Mouse (Mus musculus) ES-E14 (cell line): ENCODE measurements around the gene Efcab12. TPM values are rescaled to one million over a fixed set of nuclear protein-coding genes. Genes with fewer than 3 reads are reported as not detected.

ENCODE experiments used
- DNase-seq: peaks from one replicate; pipeline ENCODE4 v3.0.0-alpha.2; 2013; ENCODE audit warnings: low read depth, low spot score
- H3K27ac ChIP-seq: 2 replicates; pipeline ENCODE4 v1.5.1; 2012; ENCODE audit warnings: low read depth, mild to moderate bottlenecking, low read length, moderate library complexity, mixed read lengths; ENCODE audit not compliant: poor library complexity, insufficient read depth, severe bottlenecking
- H3K36me3 ChIP-seq: 2 replicates; pipeline ENCODE4 v1.6.1; 2012; ENCODE audit warnings: mild to moderate bottlenecking, low read length, moderate library complexity, mixed read lengths; ENCODE audit not compliant: control insufficient read depth, poor library complexity, insufficient read depth, severe bottlenecking
- H3K4me1 ChIP-seq, 2 experiments: fragments of 150-350 bp in 1 of 2; sonication (generic) in 1 of 2; 2 replicates each; pipeline ENCODE4 v1.6.1; 2012; ENCODE audit warnings: low read length in 2 of 2, mild to moderate bottlenecking in 1 of 2, mixed read lengths in 1 of 2; ENCODE audit not compliant: control insufficient read depth in 2 of 2, insufficient read depth in 2 of 2, poor library complexity in 1 of 2
- H3K4me3 ChIP-seq, 2 experiments: fragments of 150-350 bp in 1 of 2; sonication (generic) in 1 of 2; 2 replicates each; pipeline ENCODE4 v1.5.1; 2012; ENCODE audit warnings: low read length in 2 of 2, low read depth in 1 of 2, mild to moderate bottlenecking in 1 of 2, mixed read lengths in 1 of 2; ENCODE audit not compliant: insufficient read depth in 1 of 2, poor library complexity in 1 of 2, severe bottlenecking in 1 of 2
- H3K9ac ChIP-seq: 2 replicates; pipeline ENCODE4 v1.6.1; 2012; ENCODE audit warnings: low read depth, mild to moderate bottlenecking, low read length, mixed read lengths; ENCODE audit not compliant: poor library complexity, insufficient read depth, severe bottlenecking
- H3K9me3 ChIP-seq: fragments of 150-350 bp; sonication (generic); 2 replicates; pipeline ENCODE4 v1.6.1; 2012; ENCODE audit warnings: low read depth, mild to moderate bottlenecking, low read length; ENCODE audit not compliant: control insufficient read depth, insufficient read depth
- CHD2 ChIP-seq: IDR thresholded peaks from 2 replicates; pipeline ENCODE4 v1.6.1; 2014; ENCODE audit warnings: mild to moderate bottlenecking, low read depth, low read length, inconsistent platforms
- HCFC1 ChIP-seq: IDR thresholded peaks from 2 replicates; pipeline ENCODE4 v1.6.1; 2012; ENCODE audit warnings: low read length, inconsistent platforms, borderline replicate concordance; ENCODE audit not compliant: insufficient read depth
- MAFK ChIP-seq: IDR thresholded peaks from 2 replicates; pipeline ENCODE4 v1.6.1; 2014; ENCODE audit warnings: mild to moderate bottlenecking, low read depth, low read length, inconsistent platforms; ENCODE audit not compliant: insufficient read depth
- ZC3H11A ChIP-seq: IDR thresholded peaks from 2 replicates; pipeline ENCODE4 v1.6.1; 2012; ENCODE audit warnings: low read depth, mild to moderate bottlenecking, inconsistent platforms, low read length, borderline replicate concordance
- ZNF384 ChIP-seq: IDR thresholded peaks from 2 replicates; pipeline ENCODE4 v1.6.1; 2012; ENCODE audit warnings: low read depth, low read length, inconsistent platforms
- in situ Hi-C, 2 experiments: fragments of 600-800 bp; cut with MboI; formaldehyde crosslinking; loops; one replicate each; pipeline ENCODE4 v1.15.1; 2025; ENCODE audit warnings: low sequenced_read_pairs in 2 of 2, inconsistent platforms in 1 of 2; ENCODE audit not compliant: unreplicated experiment in 2 of 2
- total RNA-seq: library from RNA; depleted of rRNA; stranded (reverse); fragments of 300-350 nt; gene quantifications from 2 replicates; pipeline ENCODE4 v1.2.3, GENCODE M21; 2012

Gene Efcab12
- total RNA-seq, 1 experiment, result 1.3 TPM

DNA sequence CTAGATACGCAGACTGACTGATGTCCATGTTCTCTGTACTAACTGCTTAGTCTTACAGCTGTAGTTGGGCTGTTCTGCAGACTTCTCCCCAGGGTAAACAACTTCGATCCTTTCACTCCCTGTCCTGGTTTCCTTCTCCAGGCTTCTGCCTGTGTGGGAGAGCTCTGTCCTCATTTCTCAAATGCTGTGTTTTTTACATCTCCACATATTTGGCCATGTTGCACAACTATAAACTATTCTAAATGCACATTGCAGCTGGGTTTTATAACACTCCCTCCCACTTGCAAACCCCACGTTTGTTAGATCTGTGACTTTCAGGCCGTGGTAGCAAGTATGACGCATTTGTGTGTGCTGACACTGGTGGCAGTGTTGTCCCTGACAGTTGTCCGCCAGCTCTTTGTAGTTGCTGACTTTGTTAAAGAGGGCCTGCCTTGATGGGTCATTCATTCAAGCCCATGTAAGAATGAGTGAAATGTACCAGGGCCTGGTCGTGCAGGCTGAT lies 25.2 kb upstream of the Efcab12 start:
- Histone ChIP-seq H3K9me3 (no peaks in the 10 kb centered on the region), H3K9ac (no peak overlapping the region), H3K4me1 (no peaks in the 10 kb centered on the region), H3K4me3 (no peak overlapping the region), H3K36me3 (no peaks in the 10 kb centered on the region), H3K27ac (no peak overlapping the region)
- in situ Hi-C loops, result no loop called here
- DNase-seq, result no peak
- TF ChIP-seq CHD2 (no peak), ZNF384 (no peak), MAFK (no peak), HCFC1 (no peak), ZC3H11A (no peak)

DNA sequence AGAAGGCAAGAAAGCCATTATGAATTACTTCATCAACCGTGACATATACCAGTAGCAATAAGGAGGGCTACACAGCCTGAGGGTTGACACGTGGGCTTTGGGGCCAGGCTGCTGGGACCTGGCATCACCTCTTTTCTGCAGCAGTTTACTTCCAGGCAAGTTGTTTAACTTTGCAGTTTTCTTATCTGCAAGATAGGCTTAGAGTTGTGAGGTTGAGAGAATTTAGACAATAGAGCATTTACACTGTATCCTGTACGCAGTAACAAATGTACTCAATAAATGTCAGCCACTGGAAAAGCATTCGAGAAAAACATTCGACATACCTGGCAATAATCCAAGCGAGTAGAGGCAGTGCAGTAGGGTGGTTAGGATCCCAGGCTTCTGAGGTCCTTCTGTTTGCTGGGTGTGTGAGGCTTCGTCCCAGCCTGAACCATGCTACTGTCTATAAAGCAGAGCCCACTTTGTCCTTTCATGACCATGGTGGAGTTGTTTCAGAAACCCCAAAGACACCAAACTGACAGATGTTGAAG lies 21.9 kb upstream of the Efcab12 start:
- Histone ChIP-seq H3K4me1 (no peaks in the 10 kb centered on the region), H3K4me3 (no peak overlapping the region), H3K36me3 (no peaks in the 10 kb centered on the region), H3K27ac (no peak overlapping the region), H3K9me3 (no peaks in the 10 kb centered on the region), H3K9ac (no peak overlapping the region)
- TF ChIP-seq CHD2 (no peak), MAFK (no peak), HCFC1 (no peak), ZNF384 (no peak), ZC3H11A (no peak)
- in situ Hi-C loops, result no loop called here
- no peak for DNase-seq

- Histone ChIP-seq H3K36me3 (no peaks in the 10 kb centered on the region), H3K9ac (no peak overlapping the region), H3K4me3 (no peak overlapping the region), H3K4me1 (no peaks in the 10 kb centered on the region), H3K9me3 (no peaks in the 10 kb centered on the region), H3K27ac (no peak overlapping the region)
- in situ Hi-C loops, result no loop called here
- no peak for DNase-seq
- no peak for TF ChIP-seq ZNF384
- TF ChIP-seq CHD2, result no peak
- TF ChIP-seq MAFK, result no peak
- TF ChIP-seq HCFC1, result no peak
- no peak for TF ChIP-seq ZC3H11A
Observed at GRCm38 (mm10) chr6:115859258-115859657, 21.0 kb upstream of the Efcab12 start.

DNA sequence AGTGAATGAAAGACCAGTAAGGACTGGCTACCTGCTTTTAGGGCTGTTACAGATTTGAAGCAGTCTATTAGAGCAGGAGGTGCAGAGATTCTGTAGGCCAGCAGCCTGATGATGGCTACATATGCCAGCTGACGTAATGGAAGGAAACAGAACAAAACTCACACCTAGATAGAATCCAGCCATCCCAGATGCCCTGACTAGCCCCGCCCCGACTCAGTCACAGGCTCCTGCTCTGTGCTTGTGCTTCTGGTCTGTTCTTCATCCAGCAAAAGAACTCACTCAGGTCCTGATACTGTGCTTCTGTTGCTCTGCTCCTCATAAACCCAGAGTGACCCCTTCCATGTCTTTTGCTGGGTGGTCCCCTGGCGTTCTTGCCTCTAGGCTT lies 18.1 kb upstream of the Efcab12 start:
- Histone ChIP-seq H3K27ac (no peak overlapping the region), H3K4me3 (no peak overlapping the region), H3K9ac (no peak overlapping the region), H3K4me1 (no peaks in the 10 kb centered on the region), H3K9me3 (no peaks in the 10 kb centered on the region), H3K36me3 (no peaks in the 10 kb centered on the region)
- DNase-seq, result no peak
- in situ Hi-C loops, result no loop called here
- TF ChIP-seq ZC3H11A (no peak), ZNF384 (no peak), MAFK (no peak), HCFC1 (no peak), CHD2 (no peak)
